Mouse (Mus musculus): ENCODE data around the gene Ms4a4c.

DNA sequence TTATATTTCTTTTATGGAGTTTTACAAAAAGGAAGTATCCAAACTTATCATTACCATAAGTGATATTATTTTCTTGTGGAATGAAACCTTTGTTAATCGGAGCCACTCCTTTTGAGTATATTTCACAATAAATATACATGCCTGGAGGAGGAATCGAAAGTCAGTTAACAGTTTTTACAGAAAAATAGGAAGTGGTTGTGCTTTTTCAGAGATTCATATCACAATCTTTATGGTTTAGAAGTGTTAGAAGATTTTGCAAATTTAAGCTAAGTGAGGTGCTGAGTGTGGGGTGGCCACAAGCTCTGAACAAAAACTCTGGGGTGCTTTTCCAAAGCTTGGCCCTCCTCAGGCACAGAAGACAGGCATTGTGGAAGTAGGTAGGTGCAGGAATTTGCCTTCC, 42.7 kb downstream of the Ms4a4c start:
- TF ChIP-seq CTCF (IDR thresholded peaks at IDR 0.05) (no peak), EP300 (IDR thresholded peaks at IDR 0.05) (no peak)
